Mouse (Mus musculus): ENCODE results near the gene Theg. TPM values are rescaled to one million over a fixed set of nuclear protein-coding genes. Genes with fewer than 3 reads are reported as not detected.

Theg gene
- polyA plus RNA-seq, 1 experiment from 2014 or later, result not detected

GRCm38 (mm10) chr10:79555238-79555724 lies 31.9 kb downstream of the Theg start:
- Histone ChIP-seq H3K9ac (replicated peaks) (peak overlapping the region; percentile 81), H3K27ac (ENCODE audit: low read depth) (no peak overlapping the region), H3K4me1 (ENCODE audit: insufficient read depth) (peaks cover 18% of the 10 kb centered on the region), H3K4me2 (ENCODE audit: low read depth, low read length) (peak overlapping the region; percentile 85), H3K9me3 (ENCODE audit: low read length) (no peaks in the 10 kb centered on the region), H3K4me3 (ENCODE audit: low read depth, low read length) (peak overlapping the region; percentile 73), H3K27me3 (ENCODE audit: insufficient read depth, low read length) (no peaks in the 10 kb centered on the region), H3K36me3 (replicated peaks; ENCODE audit: insufficient read depth, low read length) (no peaks in the 10 kb centered on the region)
- WGBS (ENCODE audit: insufficient replicate concordance), result 28% methylated on average over 7 of the region's 7 CpGs
- ATAC-seq (no peak), DNase-seq (peak; percentile 12)
- TF ChIP-seq EP300 (IDR thresholded peaks at IDR 0.05; ENCODE audit: low read depth) (no peak), CTCF (IDR thresholded peaks at IDR 0.05; ENCODE audit: low read depth) (no peak)

- Histone ChIP-seq H3K27ac (ENCODE audit: low read depth) (peak within 1 kb of the TSS; percentile 55; the same call in 1 of the 2 replicates), H3K4me3 (ENCODE audit: low read depth, low read length) (peak within 1 kb of the TSS; percentile 73), H3K36me3 (replicated peaks; ENCODE audit: insufficient read depth, low read length) (peaks cover 3% of the 10 kb centered on the region), H3K27me3 (ENCODE audit: insufficient read depth, low read length) (no peaks in the 10 kb centered on the region), H3K9me3 (ENCODE audit: low read length) (no peaks in the 10 kb centered on the region), H3K4me2 (ENCODE audit: low read depth, low read length) (peak within 1 kb of the TSS; percentile 85), H3K4me1 (ENCODE audit: insufficient read depth) (peaks cover 18% of the 10 kb centered on the region), H3K9ac (replicated peaks) (peak within 1 kb of the TSS; percentile 81)
- no peak for TF ChIP-seq CTCF (IDR thresholded peaks at IDR 0.05; ENCODE audit: low read depth)
- TF ChIP-seq EP300 (IDR thresholded peaks at IDR 0.05; ENCODE audit: low read depth), result no peak
- WGBS (ENCODE audit: insufficient replicate concordance), result under 1% methylated on average over 81 of the region's 108 CpGs
- ATAC-seq (peak; percentile 86), DNase-seq (peak; percentile 80)
These were observed 32.5 kb downstream of the Theg start, which contains the start of gene Mier2 for GRCm38 (mm10) chr10:79554330-79555237. Gene Mier2 (minus strand): TSS chr10:79555199.

- Histone ChIP-seq H3K36me3 (replicated peaks; ENCODE audit: insufficient read depth, low read length) (peaks cover 11% of the 10 kb centered on the region), H3K9me3 (ENCODE audit: low read length) (no peaks in the 10 kb centered on the region), H3K27ac (ENCODE audit: low read depth) (no peak overlapping the region), H3K4me1 (ENCODE audit: insufficient read depth) (peaks cover 18% of the 10 kb centered on the region), H3K4me3 (ENCODE audit: low read depth, low read length) (peak overlapping the region; percentile 73; the same call in 1 of the 2 replicates), H3K9ac (replicated peaks) (no peak overlapping the region), H3K27me3 (ENCODE audit: insufficient read depth, low read length) (no peaks in the 10 kb centered on the region), H3K4me2 (ENCODE audit: low read depth, low read length) (peak overlapping the region; percentile 85)
- DNase-seq (peak; percentile 16), ATAC-seq (no peak)
- TF ChIP-seq CTCF (IDR thresholded peaks at IDR 0.05; ENCODE audit: low read depth), result no peak
- TF ChIP-seq EP300 (IDR thresholded peaks at IDR 0.05; ENCODE audit: low read depth), result no peak
- 37% methylated on average over 10 of the region's 10 CpGs for WGBS (ENCODE audit: insufficient replicate concordance)
These were observed 33.4 kb downstream of the Theg start for GRCm38 (mm10) chr10:79553691-79554090.

GRCm38 (mm10) chr10:79553176-79553575 lies 34.0 kb downstream of the Theg start:
- Histone ChIP-seq H3K4me2 (ENCODE audit: low read depth, low read length) (no peak overlapping the region), H3K4me1 (ENCODE audit: insufficient read depth) (peaks cover 18% of the 10 kb centered on the region), H3K27ac (ENCODE audit: low read depth) (no peak overlapping the region), H3K36me3 (replicated peaks; ENCODE audit: insufficient read depth, low read length) (peaks cover 17% of the 10 kb centered on the region), H3K9me3 (ENCODE audit: low read length) (no peaks in the 10 kb centered on the region), H3K4me3 (ENCODE audit: low read depth, low read length) (no peak overlapping the region), H3K27me3 (ENCODE audit: insufficient read depth, low read length) (no peaks in the 10 kb centered on the region), H3K9ac (replicated peaks) (no peak overlapping the region)
- ATAC-seq (no peak), DNase-seq (peak; percentile 8)
- TF ChIP-seq EP300 (IDR thresholded peaks at IDR 0.05; ENCODE audit: low read depth) (no peak), CTCF (IDR thresholded peaks at IDR 0.05; ENCODE audit: low read depth) (no peak)
- WGBS (ENCODE audit: insufficient replicate concordance), result 78% methylated on average over 6 of the region's 6 CpGs

GRCm38 (mm10) chr10:79552531-79552930 lies 34.6 kb downstream of the Theg start:
- Histone ChIP-seq H3K27ac (ENCODE audit: low read depth) (no peak overlapping the region), H3K9me3 (ENCODE audit: low read length) (no peaks in the 10 kb centered on the region), H3K9ac (replicated peaks) (no peak overlapping the region), H3K4me2 (ENCODE audit: low read depth, low read length) (no peak overlapping the region), H3K4me1 (ENCODE audit: insufficient read depth) (peaks cover 18% of the 10 kb centered on the region), H3K4me3 (ENCODE audit: low read depth, low read length) (no peak overlapping the region), H3K36me3 (replicated peaks; ENCODE audit: insufficient read depth, low read length) (peaks cover 17% of the 10 kb centered on the region), H3K27me3 (ENCODE audit: insufficient read depth, low read length) (no peaks in the 10 kb centered on the region)
- WGBS (ENCODE audit: insufficient replicate concordance), result 81% methylated on average over 8 of the region's 8 CpGs
- no peak for ATAC-seq
- peak; percentile 12 for DNase-seq
- TF ChIP-seq CTCF (IDR thresholded peaks at IDR 0.05; ENCODE audit: low read depth) (no peak), EP300 (IDR thresholded peaks at IDR 0.05; ENCODE audit: low read depth) (no peak)

GRCm38 (mm10) chr10:79550366-79550765 lies 36.8 kb downstream of the Theg start:
- Histone ChIP-seq H3K4me3 (ENCODE audit: low read depth, low read length) (no peak overlapping the region), H3K27me3 (ENCODE audit: insufficient read depth, low read length) (no peaks in the 10 kb centered on the region), H3K4me2 (ENCODE audit: low read depth, low read length) (no peak overlapping the region), H3K27ac (ENCODE audit: low read depth) (no peak overlapping the region), H3K36me3 (replicated peaks; ENCODE audit: insufficient read depth, low read length) (peaks cover 17% of the 10 kb centered on the region), H3K4me1 (ENCODE audit: insufficient read depth) (peaks cover 18% of the 10 kb centered on the region), H3K9me3 (ENCODE audit: low read length) (no peaks in the 10 kb centered on the region), H3K9ac (replicated peaks) (no peak overlapping the region)
- WGBS (ENCODE audit: insufficient replicate concordance), result 70% methylated on average over 9 of the region's 9 CpGs
- DNase-seq, result peak; percentile 10
- no peak for ATAC-seq
- TF ChIP-seq CTCF (IDR thresholded peaks at IDR 0.05; ENCODE audit: low read depth) (no peak), EP300 (IDR thresholded peaks at IDR 0.05; ENCODE audit: low read depth) (no peak)

Data from liver, postnatal 0 days (tissue).